ENCODE assay signal across 19 mouse cellular contexts in genomic region chr1:61145013-61145412, GRCm38 (mm10).
DNase-seq lines count a peak whose midpoint lies in the region; ATAC-seq lines count a peak whose summit lies in the region.
"Had no signal": no experiment of that assay in that cellular context is flagged by ENCODE, and none has a peak within 500 bp of the region (broad histone marks: within the 10 kb centered on the region; RNA-seq: fewer than 3 reads in every experiment).

No protein-coding gene starts in this region.

- DNase-seq in cerebellum, postnatal 10 days = peak; percentile 27 to 31
- peak; percentile 26 for DNase-seq in kidney, postnatal 10 days
- no peak for DNase-seq in embryonic facial prominence, embryonic 10.5 days (ENCODE audit: low spot score)
- DNase-seq in intestine, embryonic 14.5 days (ENCODE audit: low spot score) = no peak
- DNase-seq in frontal cortex, postnatal 36 days (ENCODE audit: low spot score in 2 of 2) = no peak
- no peak for DNase-seq in right cerebral cortex, postnatal 4 days
- DNase-seq: adrenal gland, postnatal 36 days; cerebellum, adult 9-11 months; lung, postnatal 10 days; right cerebral cortex, adult 18-20 months had no signal

- no peak overlapping the region for H3K9ac ChIP-seq in kidney, embryonic 14.5 days (ENCODE audit: low read depth, low read length)
- H3K9ac ChIP-seq in intestine, embryonic 14.5 days (ENCODE audit: low read length) = no peak overlapping the region
- H3K9ac ChIP-seq: embryonic facial prominence, embryonic 13.5 days; heart, embryonic 15.5 days; hindbrain, embryonic 15.5 days had no signal

- peaks cover 4% of the 10 kb centered on the region; the same call in 1 of the 2 replicates for H3K27me3 ChIP-seq in kidney, embryonic 14.5 days (ENCODE audit: control insufficient read depth, insufficient read depth, low read length)
- H3K27me3 ChIP-seq in embryonic facial prominence, embryonic 10.5 days (replicated peaks; ENCODE audit: low read depth, poor library complexity, severe bottlenecking) = peaks cover 10% of the 10 kb centered on the region; the same call in 1 of the 2 replicates
- H3K27me3 ChIP-seq in intestine, embryonic 14.5 days (replicated peaks; ENCODE audit: control insufficient read depth, insufficient read depth, low read length) = no peaks in the 10 kb centered on the region
- H3K27me3 ChIP-seq: heart, embryonic 15.5 days; hindbrain, embryonic 15.5 days had no signal

- no peak overlapping the region for H3K4me3 ChIP-seq in kidney, embryonic 14.5 days (ENCODE audit: low read length)
- H3K4me3 ChIP-seq in embryonic facial prominence, embryonic 10.5 days = no peak overlapping the region
- H3K4me3 ChIP-seq in intestine, embryonic 14.5 days (ENCODE audit: low read depth, low read length) = no peak overlapping the region
- H3K4me3 ChIP-seq: embryonic facial prominence, embryonic 13.5 days; heart, embryonic 15.5 days; hindbrain, embryonic 15.5 days; megakaryocyte, embryonic 14.5 days had no signal

- H3K27ac ChIP-seq in kidney, embryonic 14.5 days (ENCODE audit: low read depth, low read length) = no peak overlapping the region
- peak overlapping the region; percentile 75 for H3K27ac ChIP-seq in embryonic facial prominence, embryonic 10.5 days (replicated peaks)
- H3K27ac ChIP-seq in intestine, embryonic 14.5 days (ENCODE audit: low read depth) = peak overlapping the region; percentile 7; the same call in 1 of the 2 replicates
- H3K27ac ChIP-seq: embryonic facial prominence, embryonic 13.5 days; heart, embryonic 15.5 days; hindbrain, embryonic 15.5 days; kidney, postnatal 0 days had no signal

- no peaks in the 10 kb centered on the region for H3K9me3 ChIP-seq in kidney, embryonic 14.5 days (ENCODE audit: control insufficient read depth, low read length)
- no peaks in the 10 kb centered on the region for H3K9me3 ChIP-seq in embryonic facial prominence, embryonic 10.5 days
- no peaks in the 10 kb centered on the region for H3K9me3 ChIP-seq in intestine, embryonic 14.5 days (ENCODE audit: control insufficient read depth, low read length)
- H3K9me3 ChIP-seq: embryonic facial prominence, embryonic 13.5 days; G1E; heart, embryonic 15.5 days; hindbrain, embryonic 15.5 days; megakaryocyte, embryonic 14.5 days had no signal

- ATAC-seq in cerebellum, adult (ENCODE audit: insufficient number of reproducible peaks, low FRiP score, low TSS enrichment) = no peak
- ATAC-seq in kidney, embryonic 14.5 days (ENCODE audit: low FRiP score, low TSS enrichment) = no peak
- no peak for ATAC-seq in intestine, embryonic 14.5 days (replicated peaks; ENCODE audit: low FRiP score, low TSS enrichment, low read depth)
- ATAC-seq: CD4-positive, CD25-positive, alpha-beta regulatory T cell, adult 4 months had no signal

- H3K4me2 ChIP-seq in kidney, embryonic 14.5 days (replicated peaks; ENCODE audit: low read depth, low read length) = no peak overlapping the region
- H3K4me2 ChIP-seq in intestine, embryonic 14.5 days (ENCODE audit: low read length) = no peak overlapping the region
- H3K4me2 ChIP-seq: embryonic facial prominence, embryonic 13.5 days; heart, embryonic 15.5 days; hindbrain, embryonic 15.5 days had no signal

- peaks cover 22% of the 10 kb centered on the region for H3K4me1 ChIP-seq in kidney, embryonic 14.5 days (ENCODE audit: control insufficient read depth, insufficient read depth, low read length)
- peaks cover 67% of the 10 kb centered on the region for H3K4me1 ChIP-seq in embryonic facial prominence, embryonic 10.5 days
- H3K4me1 ChIP-seq in intestine, embryonic 14.5 days (replicated peaks; ENCODE audit: control insufficient read depth, insufficient read depth, low read length) = peaks cover 46% of the 10 kb centered on the region
- H3K4me1 ChIP-seq: megakaryocyte, embryonic 14.5 days had no signal

- 38% methylated on average over 4 of the region's 4 CpGs for WGBS in kidney, embryonic 14.5 days
- WGBS in embryonic facial prominence, embryonic 10.5 days = 26% methylated on average over 4 of the region's 4 CpGs
- WGBS in intestine, embryonic 14.5 days = 27% methylated on average over 4 of the region's 4 CpGs

- H3K36me3 ChIP-seq in kidney, embryonic 14.5 days (ENCODE audit: control insufficient read depth, insufficient read depth, low read length) = no peaks in the 10 kb centered on the region
- no peaks in the 10 kb centered on the region for H3K36me3 ChIP-seq in embryonic facial prominence, embryonic 10.5 days (replicated peaks)
- H3K36me3 ChIP-seq in intestine, embryonic 14.5 days (ENCODE audit: control insufficient read depth, insufficient read depth, low read length) = no peaks in the 10 kb centered on the region
- H3K36me3 ChIP-seq: embryonic facial prominence, embryonic 13.5 days; G1E; heart, embryonic 15.5 days; hindbrain, embryonic 15.5 days had no signal

Comparison
In these comparisons a context has a peak if more than half of its experiments do, and no peak if none do; other contexts are left out.
1. DNase-seq: peak in cerebellum, postnatal 10 days (2 of 2) and kidney, postnatal 10 days (single experiment); none in embryonic facial prominence, embryonic 10.5 days (single experiment), intestine, embryonic 14.5 days (single experiment), frontal cortex, postnatal 36 days (0 of 2) and right cerebral cortex, postnatal 4 days (single experiment).